ENCODE assay signal across 11 mouse cellular contexts in the genomic region with DNA sequence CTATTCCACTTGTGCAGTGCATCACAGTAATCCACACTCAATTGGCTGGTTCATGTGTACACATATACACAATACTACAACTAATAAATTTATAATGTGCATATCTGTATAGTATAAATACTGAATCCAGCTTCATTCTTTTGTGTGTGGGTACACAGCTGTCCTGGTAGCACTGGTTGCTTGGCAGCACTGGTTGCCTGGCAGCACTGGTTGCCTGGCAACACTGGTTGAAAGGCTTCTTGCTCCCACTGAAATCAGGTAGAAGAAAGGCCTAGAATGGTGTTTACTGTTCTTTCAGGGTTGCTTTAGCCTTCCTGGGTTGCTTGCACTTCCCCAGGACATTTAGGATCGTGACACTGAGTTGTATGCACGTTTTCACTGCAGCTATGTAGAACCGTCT. TPM values are rescaled to one million over a fixed set of nuclear protein-coding genes. Genes with fewer than 3 reads are reported as not detected.
A peak's percentile ranks its signal among the peaks of the same experiment; 100 is the strongest.
DNase-seq lines count a peak whose midpoint lies in the region; ATAC-seq lines count a peak whose summit lies in the region.
"Had no signal": no experiment of that assay in that cellular context is flagged by ENCODE, and none has a peak within 500 bp of the region (broad histone marks: within the 10 kb centered on the region; RNA-seq: fewer than 3 reads in every experiment).

No protein-coding gene starts in this region.

- no peak overlapping the region for H3K9ac ChIP-seq in kidney, embryonic 14.5 days (ENCODE audit: low read depth, low read length)
- no peak overlapping the region for H3K9ac ChIP-seq in hindbrain, embryonic 12.5 days
- no peak overlapping the region for H3K9ac ChIP-seq in neural tube, embryonic 12.5 days
- no peak overlapping the region for H3K9ac ChIP-seq in intestine, embryonic 15.5 days
- H3K9ac ChIP-seq: liver, postnatal 0 days had no signal

- WGBS in kidney, embryonic 14.5 days: 81% methylated on average over 3 of the region's 3 CpGs
- WGBS in hindbrain, embryonic 12.5 days: 23% methylated on average over 3 of the region's 3 CpGs
- 31% methylated on average over 3 of the region's 3 CpGs for WGBS in neural tube, embryonic 12.5 days
- 55% methylated on average over 3 of the region's 3 CpGs for WGBS in intestine, embryonic 15.5 days

- H3K9me3 ChIP-seq in kidney, embryonic 14.5 days (ENCODE audit: control insufficient read depth, low read length): no peaks in the 10 kb centered on the region
- H3K9me3 ChIP-seq in hindbrain, embryonic 12.5 days (replicated peaks): no peaks in the 10 kb centered on the region
- no peaks in the 10 kb centered on the region for H3K9me3 ChIP-seq in neural tube, embryonic 12.5 days
- no peaks in the 10 kb centered on the region for H3K9me3 ChIP-seq in intestine, embryonic 15.5 days

- ATAC-seq in kidney, embryonic 14.5 days (ENCODE audit: low FRiP score, low TSS enrichment): no peak
- peak; percentile 95 for ATAC-seq in hindbrain, embryonic 12.5 days (ENCODE audit: low FRiP score)
- peak; percentile 93 for ATAC-seq in neural tube, embryonic 12.5 days (ENCODE audit: low FRiP score, low read depth)
- no peak for ATAC-seq in intestine, embryonic 15.5 days
- ATAC-seq: liver, postnatal 0 days had no signal

- DNase-seq in kidney, postnatal 4 days: peak; percentile 15 to 26
- peak; percentile 86 for DNase-seq in embryo, embryonic 10 days (ENCODE audit: low spot score)
- DNase-seq in thymus, postnatal 10 days (ENCODE audit: low spot score in 2 of 2): no peak
- DNase-seq in heart, postnatal 36 days: no peak
- DNase-seq: cerebellum, adult 18-20 months; liver, postnatal 0 days had no signal

- intact Hi-C loops in heart, postnatal 36 days (cut with DNase I): no loop called here

- no peaks in the 10 kb centered on the region for H3K36me3 ChIP-seq in kidney, embryonic 14.5 days (ENCODE audit: control insufficient read depth, insufficient read depth, low read length)
- no peaks in the 10 kb centered on the region for H3K36me3 ChIP-seq in hindbrain, embryonic 12.5 days
- H3K36me3 ChIP-seq in neural tube, embryonic 12.5 days: no peaks in the 10 kb centered on the region
- H3K36me3 ChIP-seq in intestine, embryonic 15.5 days: no peaks in the 10 kb centered on the region

- H3K27ac ChIP-seq in kidney, embryonic 14.5 days (ENCODE audit: low read depth, low read length): no peak overlapping the region
- 0 out of 2 replicates have a peak overlapping the region, but pooled peaks have one; percentile 48 for H3K27ac ChIP-seq in hindbrain, embryonic 12.5 days
- H3K27ac ChIP-seq in neural tube, embryonic 12.5 days: no peak overlapping the region
- H3K27ac ChIP-seq in intestine, embryonic 15.5 days: no peak overlapping the region

- no peak overlapping the region for H3K4me3 ChIP-seq in kidney, embryonic 14.5 days (ENCODE audit: low read length)
- no peak overlapping the region for H3K4me3 ChIP-seq in hindbrain, embryonic 12.5 days
- H3K4me3 ChIP-seq in neural tube, embryonic 12.5 days: no peak overlapping the region
- H3K4me3 ChIP-seq in intestine, embryonic 15.5 days (replicated peaks): no peak overlapping the region
- H3K4me3 ChIP-seq: myocyte had no signal

- no peaks in the 10 kb centered on the region for H3K4me1 ChIP-seq in kidney, embryonic 14.5 days (ENCODE audit: control insufficient read depth, insufficient read depth, low read length)
- H3K4me1 ChIP-seq in hindbrain, embryonic 12.5 days: peaks cover 4% of the 10 kb centered on the region; the same call in 1 of the 2 replicates
- H3K4me1 ChIP-seq in neural tube, embryonic 12.5 days: peaks cover 4% of the 10 kb centered on the region; the same call in 1 of the 2 replicates
- no peaks in the 10 kb centered on the region for H3K4me1 ChIP-seq in intestine, embryonic 15.5 days (replicated peaks)

- H3K27me3 ChIP-seq in kidney, embryonic 14.5 days (ENCODE audit: control insufficient read depth, insufficient read depth, low read length): no peaks in the 10 kb centered on the region
- H3K27me3 ChIP-seq in hindbrain, embryonic 12.5 days: no peaks in the 10 kb centered on the region
- no peaks in the 10 kb centered on the region for H3K27me3 ChIP-seq in neural tube, embryonic 12.5 days (replicated peaks)
- no peaks in the 10 kb centered on the region for H3K27me3 ChIP-seq in intestine, embryonic 15.5 days (replicated peaks)

- H3K4me2 ChIP-seq in kidney, embryonic 14.5 days (replicated peaks; ENCODE audit: low read depth, low read length): no peak overlapping the region
- H3K4me2 ChIP-seq in hindbrain, embryonic 12.5 days (replicated peaks): no peak overlapping the region
- H3K4me2 ChIP-seq in neural tube, embryonic 12.5 days (replicated peaks): no peak overlapping the region
- no peak overlapping the region for H3K4me2 ChIP-seq in intestine, embryonic 15.5 days (replicated peaks)

RNA-seq across cellular contexts. Expression of a gene that starts 49.4 kb away (rescaled TPM):
- 3.8 and 5.5 TPM in 2 replicates for polyA plus RNA-seq in kidney, embryonic 14.5 days (2014; fragmentation: Nextera tagmentation; extraction: Ambion mirVana)
- 5.3 and 5.6 TPM in 2 replicates for polyA plus RNA-seq in hindbrain, embryonic 12.5 days (2016; fragmentation: Nextera tagmentation; extraction: Ambion mirVana)
- 4.8 and 6.3 TPM in 2 replicates for polyA plus RNA-seq in neural tube, embryonic 12.5 days (2016; fragmentation: Nextera tagmentation; extraction: Ambion mirVana)
- 9.0 and 9.3 TPM in 2 replicates for polyA plus RNA-seq in intestine, embryonic 15.5 days (2015; fragmentation: Nextera tagmentation; extraction: Ambion mirVana)
- total RNA-seq in heart, postnatal 36 days (2021): 10 to 100 TPM; 16.7 to 28.2 TPM

Comparison
In these comparisons a context has a peak if more than half of its experiments do, and no peak if none do; other contexts are left out.
1. DNase-seq: peak in kidney, postnatal 4 days (2 of 2) and embryo, embryonic 10 days (single experiment); none in thymus, postnatal 10 days (0 of 2) and heart, postnatal 36 days (0 of 2).
2. ATAC-seq: peak in hindbrain, embryonic 12.5 days (single experiment) and neural tube, embryonic 12.5 days (single experiment); none in kidney, embryonic 14.5 days (single experiment) and intestine, embryonic 15.5 days (single experiment).